Mouse (Mus musculus) gastrocnemius, postnatal 36 days (tissue): ENCODE data around the gene Akain1. TPM values are rescaled to one million over a fixed set of nuclear protein-coding genes. Genes with fewer than 3 reads are reported as not detected.

Experiments used
- DNase-seq, 2 experiments: peaks; one replicate each; pipeline ENCODE4 v3.0.0; 2022
- intact Hi-C: fragments of 180-260 bp; cut with DNase I; formaldehyde crosslinking; loops from one replicate; pipeline ENCODE4 v1.15.1; 2025
- long read RNA-seq, 2 experiments: library from polyadenylated mRNA; stranded (forward); transcript quantifications; one replicate each; pipeline ENCODE4 v2.0.0; 2021
- total RNA-seq, 2 experiments: library from RNA; stranded (reverse); gene quantifications; 2 replicates each; pipeline ENCODE4 v1.2.3; 2021

The Akain1 gene
- not detected for total RNA-seq
- long read RNA-seq, experiment 1 = 0 reads
- long read RNA-seq, experiment 2 = 0 reads

DNA sequence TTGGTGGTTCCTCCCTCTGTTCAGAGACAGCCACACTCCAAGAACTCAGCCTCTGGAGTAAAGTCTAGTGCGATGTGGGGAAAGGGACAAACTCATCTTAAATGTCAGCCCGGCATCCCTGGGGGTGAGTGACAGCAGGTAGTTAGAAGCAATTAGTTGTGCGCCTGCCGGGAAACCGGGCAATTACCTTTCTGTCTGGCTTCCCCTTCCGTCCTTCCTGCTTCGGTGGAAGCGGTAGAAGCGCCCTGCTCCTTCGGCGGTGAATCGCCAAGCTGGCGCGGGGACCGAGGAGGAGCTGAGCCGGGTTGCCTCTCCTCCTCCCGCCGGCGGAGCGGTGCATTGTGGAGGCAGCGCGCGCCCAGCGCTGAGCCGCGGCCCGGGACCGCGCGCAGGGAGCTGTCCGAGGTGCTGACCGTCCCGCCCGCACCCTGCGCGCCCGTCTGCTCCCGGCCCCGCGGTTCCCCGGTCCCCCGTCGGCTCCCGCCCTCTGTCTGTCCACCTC lies at the start of gene Akain1:
TSS of gene Akain1 (plus strand) at position 337 of the 502 bp plus-strand sequence.
- DNase-seq = peak; percentile 25 to 28
- intact Hi-C loops = no loop called here

DNA sequence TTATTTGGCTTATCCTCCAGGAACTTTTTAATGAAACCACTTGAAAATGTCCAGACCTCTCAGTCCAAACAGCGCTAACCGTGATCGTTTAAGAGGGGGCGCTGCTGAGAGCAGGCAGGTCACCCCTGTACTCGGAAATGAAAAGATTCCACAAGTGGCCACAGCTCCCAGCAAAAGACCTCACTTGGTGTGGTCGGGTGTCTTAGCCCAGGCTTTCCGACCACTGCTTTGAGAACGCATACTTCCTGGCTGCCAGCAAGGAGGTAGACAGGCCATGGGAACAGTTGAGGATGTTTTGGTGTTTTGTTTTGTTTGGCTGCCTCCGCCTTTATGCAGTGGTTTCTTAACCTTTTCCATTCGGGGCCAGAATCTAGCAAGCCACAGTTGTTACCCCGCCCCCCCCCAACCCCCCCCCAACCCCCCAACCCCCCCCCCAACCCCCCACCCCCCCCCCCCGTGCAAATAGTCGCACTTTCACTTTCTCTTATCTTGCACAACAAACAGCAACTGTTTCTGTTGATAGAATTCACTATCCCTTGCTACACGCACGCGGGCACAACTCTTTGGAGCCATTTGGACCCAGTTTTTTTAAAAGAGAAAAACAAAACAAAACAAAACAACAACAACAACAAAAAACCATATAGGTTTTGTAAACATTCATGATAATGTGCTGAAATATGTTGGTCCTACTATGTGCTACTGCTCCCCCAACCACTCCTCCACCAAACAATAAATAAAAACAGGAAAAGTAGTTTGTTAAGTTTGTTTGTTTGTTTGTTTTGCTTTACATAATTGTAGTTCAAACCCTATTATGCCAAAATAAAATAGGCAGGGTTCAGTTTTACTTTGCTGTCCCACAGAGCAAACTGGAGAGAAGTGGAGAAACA lies 42.7 kb upstream of the Akain1 start:
- peak in 1 of 2 experiments; percentile 20 for DNase-seq
- intact Hi-C loops = no loop called here

DNA sequence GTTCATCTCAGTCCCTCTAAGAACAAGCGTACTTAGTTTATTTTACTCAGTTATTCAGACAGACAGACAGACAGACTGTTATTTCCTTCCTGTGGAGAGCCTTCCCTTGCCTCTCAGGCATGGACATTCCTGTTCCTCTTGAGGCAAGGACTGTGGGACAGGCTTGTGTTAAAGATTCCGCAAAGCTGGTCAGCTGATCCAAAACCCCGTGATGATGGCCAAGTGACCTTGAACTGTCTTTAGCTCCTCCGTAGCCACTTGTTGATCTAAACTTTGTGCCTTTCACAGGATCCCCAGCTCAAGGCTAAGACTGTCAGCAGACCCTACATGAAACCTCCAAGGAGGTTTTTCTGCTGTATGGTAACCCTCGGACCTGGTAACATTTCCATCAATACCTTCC lies 42.0 kb upstream of the Akain1 start:
- intact Hi-C loops = no loop called here

DNA sequence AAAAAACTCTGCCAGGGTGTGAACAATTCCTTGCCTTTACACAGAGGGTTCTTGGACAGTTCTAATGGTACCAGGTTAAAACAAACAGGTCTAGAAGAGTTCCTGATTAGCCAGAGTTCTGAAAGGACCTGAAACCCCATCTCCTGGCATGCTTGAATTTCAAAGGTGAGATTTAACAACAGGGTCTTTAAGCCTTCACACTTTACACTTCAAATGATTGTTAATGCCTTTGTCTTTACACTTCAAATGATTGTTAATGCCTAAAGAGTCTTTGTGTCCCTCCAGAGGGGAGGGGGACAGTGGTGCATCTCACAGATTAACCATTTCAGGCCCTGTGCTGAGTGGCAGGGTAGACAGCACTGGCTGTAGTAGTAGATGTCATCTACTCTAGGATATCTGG lies 41.0 kb upstream of the Akain1 start:
- intact Hi-C loops = no loop called here
- DNase-seq = no peak

More for the DNA sequence above, 42.0 kb upstream of the Akain1 start:
- DNase-seq = no peak

- intact Hi-C loops = no loop called here
- DNase-seq = no peak
Observed at GRCm38 (mm10) chr17:69401146-69401545, 38.0 kb upstream of the Akain1 start.

- no peak for DNase-seq
- intact Hi-C loops = loop anchor here (5.0 kb wide), 1 partner anchor 34 kb away; the partner anchor contains the start of gene Zbtb14
Observed at GRCm38 (mm10) chr17:69416163-69416562, 23.0 kb upstream of the Akain1 start.

- intact Hi-C loops = loop anchor here (5.0 kb wide), 1 partner anchor 35 kb away; the partner anchor contains the start of gene Zbtb14
- DNase-seq = peak; percentile 95 to 97
Observed at GRCm38 (mm10) chr17:69416920-69417661, 22.0 kb upstream of the Akain1 start.

- DNase-seq = no peak
- intact Hi-C loops = loop anchor here (5.0 kb wide), 1 partner anchor 36 kb away; the partner anchor contains the start of gene Zbtb14
Observed at GRCm38 (mm10) chr17:69417724-69418373, 21.3 kb upstream of the Akain1 start.

DNA sequence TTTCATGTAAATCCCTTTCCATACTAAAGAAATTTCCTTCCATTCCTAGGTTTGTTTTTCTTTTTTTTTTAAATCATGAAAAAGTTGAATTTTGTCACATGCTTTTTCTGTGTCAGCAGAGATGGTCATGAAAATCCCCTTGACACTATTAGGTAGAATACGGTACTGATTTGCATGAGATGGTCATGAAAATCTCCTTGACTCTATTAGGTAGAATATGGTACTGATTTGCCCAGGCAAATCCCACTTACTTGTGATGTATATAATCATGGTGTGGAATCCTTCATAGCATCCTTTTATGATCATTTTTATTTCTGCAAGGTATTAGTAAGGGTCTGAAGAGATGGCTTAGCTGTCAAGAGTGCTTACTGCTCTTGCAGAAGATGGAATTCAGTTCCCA lies 17.5 kb upstream of the Akain1 start:
- intact Hi-C loops = no loop called here

GRCm38 (mm10) chr17:69437836-69438235 lies 1.3 kb upstream of the Akain1 start:
- intact Hi-C loops = no loop called here
- no peak for DNase-seq

More for the DNA sequence above, 17.5 kb upstream of the Akain1 start:
- DNase-seq = no peak

GRCm38 (mm10) chr17:69438486-69438885 lies 640 bp upstream of the Akain1 start:
- no peak for DNase-seq
- intact Hi-C loops = no loop called here

DNA sequence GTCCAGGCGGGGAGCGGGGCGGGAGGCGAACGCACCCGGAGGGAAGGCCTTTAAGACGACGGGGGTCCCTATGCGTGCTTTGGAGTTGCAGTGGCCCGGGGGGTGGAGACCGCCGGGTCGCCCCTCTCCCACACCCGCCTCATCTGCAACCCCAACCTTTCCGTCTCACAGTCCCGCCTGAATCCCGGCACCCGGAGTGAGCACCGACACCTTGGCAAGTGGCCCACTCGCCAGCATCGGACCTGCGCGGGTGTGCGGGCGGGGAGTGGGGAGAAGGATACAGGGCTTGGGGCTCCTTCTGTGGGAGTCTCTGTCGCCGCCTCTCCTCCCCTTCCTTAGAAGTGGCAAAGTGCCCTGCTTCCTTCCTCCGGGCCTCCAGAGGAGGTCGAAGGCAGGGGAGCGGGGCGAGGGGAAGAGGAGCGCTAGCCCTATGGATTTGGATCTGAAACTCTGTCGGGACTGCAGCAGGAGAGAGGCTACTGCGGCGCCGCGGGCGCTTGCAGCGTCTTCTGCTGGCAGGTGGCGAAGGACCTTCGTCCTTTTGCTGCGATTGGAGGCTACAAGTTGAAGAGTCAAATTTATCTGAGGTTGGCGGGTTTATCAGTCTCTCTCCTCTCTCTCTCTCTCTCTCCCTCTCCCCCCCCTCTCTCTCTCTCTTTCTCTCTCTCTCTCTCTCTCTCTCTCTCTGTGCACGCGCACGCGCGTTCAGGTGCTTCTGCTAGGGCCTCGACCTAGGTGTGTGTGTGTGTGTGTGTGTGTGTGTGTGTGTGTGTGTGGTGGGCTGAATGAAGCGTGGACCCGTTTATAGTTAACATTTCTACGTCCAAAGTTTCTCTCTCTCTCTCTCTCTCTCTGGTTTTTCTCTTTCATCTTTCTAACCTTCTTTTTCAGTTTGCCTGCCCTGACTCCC lies 700 bp downstream of the Akain1 start:
- peak in 1 of 2 experiments; percentile 4 for DNase-seq
- intact Hi-C loops = no loop called here

DNA sequence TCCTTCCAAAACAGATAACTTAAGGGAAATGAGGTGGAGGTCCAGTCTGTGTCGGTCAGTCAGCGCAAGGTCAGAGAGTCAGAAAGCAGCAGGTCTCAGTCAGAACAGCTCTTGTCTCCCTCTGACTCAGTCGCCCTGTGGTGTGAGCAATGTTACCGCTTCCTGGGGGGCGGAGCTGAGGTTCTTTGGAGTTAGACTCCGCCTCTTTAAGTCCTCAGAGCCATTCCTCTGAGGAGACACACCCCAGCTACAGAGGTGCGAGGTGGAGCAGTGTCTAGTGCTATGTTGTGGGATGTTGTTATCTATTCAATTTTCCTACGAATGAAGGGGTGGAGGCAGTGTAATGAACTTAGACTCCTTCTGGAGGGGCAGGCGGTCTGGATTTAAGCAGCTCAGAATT lies 1.9 kb downstream of the Akain1 start:
- no peak for DNase-seq
- intact Hi-C loops = no loop called here

GRCm38 (mm10) chr17:69448679-69449078 lies 9.6 kb downstream of the Akain1 start:
- DNase-seq = no peak
- intact Hi-C loops = no loop called here

GRCm38 (mm10) chr17:69461680-69462079 lies 22.6 kb downstream of the Akain1 start:
- intact Hi-C loops = no loop called here
- no peak for DNase-seq

- intact Hi-C loops = no loop called here
- DNase-seq = no peak
Observed at GRCm38 (mm10) chr17:69463037-69463436, 23.9 kb downstream of the Akain1 start.

DNA sequence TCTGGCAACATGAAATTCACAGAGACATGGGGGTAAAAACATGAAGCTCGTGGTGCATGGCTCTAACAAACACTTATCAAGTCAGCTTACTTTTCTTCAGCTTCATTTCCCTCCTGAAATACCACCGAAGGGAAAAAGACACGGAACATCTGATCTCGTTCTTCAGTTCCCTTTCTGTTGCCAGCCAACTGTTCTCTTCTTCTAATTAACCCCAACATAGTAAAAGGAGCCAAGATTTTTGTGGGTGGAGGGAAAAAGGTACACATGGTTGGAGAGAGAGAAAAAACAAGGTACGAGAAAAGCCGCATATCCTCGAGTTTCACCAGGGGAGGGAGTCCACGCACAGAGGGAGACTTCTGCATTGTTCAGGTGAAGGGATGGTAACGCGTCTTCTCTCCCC lies 32.0 kb downstream of the Akain1 start:
- DNase-seq = no peak
- intact Hi-C loops = no loop called here

- DNase-seq = no peak
- intact Hi-C loops = no loop called here
Observed at GRCm38 (mm10) chr17:69472401-69472800, 33.3 kb downstream of the Akain1 start.

GRCm38 (mm10) chr17:69474084-69474483 lies 35.0 kb downstream of the Akain1 start:
- no peak for DNase-seq

More at GRCm38 (mm10) chr17:69474084-69474483, 35.0 kb downstream of the Akain1 start:
- intact Hi-C loops = no loop called here
